Mouse (Mus musculus) cerebellum, postnatal 10 days (tissue): ENCODE measurements around the gene Cdh13.

ENCODE experiments used
- DNase-seq, 2 experiments: peaks; one replicate each; pipeline ENCODE4 v3.0.0; 2021; ENCODE audit warnings: mixed read lengths in 2 of 2

The Cdh13 gene

DNA sequence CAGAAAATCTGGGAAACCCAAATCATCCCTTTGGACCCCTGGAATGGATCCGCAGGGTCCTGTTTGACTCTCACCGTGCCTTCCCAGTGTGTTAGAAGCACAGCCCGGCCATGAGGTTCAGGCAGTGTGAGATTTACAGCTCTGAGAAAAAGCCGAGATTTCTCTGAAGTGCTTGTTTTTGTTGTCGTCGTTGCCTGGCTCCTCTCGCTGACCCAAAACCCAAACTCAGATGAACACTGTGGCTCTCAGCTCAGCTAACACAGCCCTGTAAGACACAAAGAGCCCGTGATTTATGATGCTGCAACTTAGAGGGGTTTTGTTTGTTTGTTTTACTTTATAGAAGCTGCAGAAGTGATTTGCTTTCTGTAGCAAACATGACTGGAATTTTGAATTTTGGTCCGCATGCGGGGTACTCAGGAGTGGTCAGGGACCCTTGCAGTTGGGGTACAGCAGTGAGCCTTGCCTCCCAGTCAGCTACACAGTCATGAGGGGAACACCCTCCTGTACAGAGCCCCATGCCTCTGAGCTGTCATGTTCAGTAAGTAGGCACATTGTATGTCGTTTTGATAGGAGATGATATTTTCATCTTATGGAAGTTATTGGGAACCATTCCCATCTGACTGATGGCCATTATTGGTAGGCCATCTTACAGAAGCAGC, 169.0 kb downstream of the Cdh13 start:
- no peak for DNase-seq

- no peak for DNase-seq
Observed at GRCm38 (mm10) chr8:118455245-118455644, 171.7 kb downstream of the Cdh13 start.

DNA sequence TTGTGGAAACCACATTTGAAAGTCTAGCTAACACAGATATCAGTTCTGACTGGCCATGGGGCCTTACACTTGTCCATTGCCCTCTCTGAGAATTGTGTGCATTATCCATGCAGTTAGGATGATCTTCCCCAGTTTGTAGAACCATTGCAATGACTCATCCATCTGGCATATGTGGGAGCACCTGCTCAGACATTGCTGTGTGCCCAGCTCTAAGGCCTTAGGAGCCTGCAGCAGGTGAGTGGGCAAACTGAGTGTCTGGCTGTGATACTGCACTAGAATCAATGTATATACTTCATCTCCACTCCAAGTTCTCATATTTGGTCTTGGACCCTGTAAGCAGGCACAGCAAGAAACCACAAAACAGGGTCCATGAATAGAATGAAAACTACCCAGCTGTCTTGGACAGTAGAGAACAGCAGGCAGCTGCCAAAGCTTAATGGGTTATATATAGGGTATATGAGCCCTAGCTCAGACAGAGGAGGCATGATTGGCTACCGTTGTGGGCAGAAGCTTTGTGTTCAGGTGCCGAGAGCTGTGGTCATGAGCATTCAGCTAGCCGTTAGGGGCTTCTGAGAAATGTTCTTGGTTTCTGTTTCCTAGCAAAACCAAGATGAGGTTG, 181.9 kb downstream of the Cdh13 start:
- no peak for DNase-seq

- DNase-seq, result no peak
Observed at GRCm38 (mm10) chr8:118477587-118477986, 194.1 kb downstream of the Cdh13 start.

GRCm38 (mm10) chr8:118488735-118489134, 205.2 kb downstream of the Cdh13 start:
- DNase-seq, result peak in 1 of 2 experiments; percentile 31

DNA sequence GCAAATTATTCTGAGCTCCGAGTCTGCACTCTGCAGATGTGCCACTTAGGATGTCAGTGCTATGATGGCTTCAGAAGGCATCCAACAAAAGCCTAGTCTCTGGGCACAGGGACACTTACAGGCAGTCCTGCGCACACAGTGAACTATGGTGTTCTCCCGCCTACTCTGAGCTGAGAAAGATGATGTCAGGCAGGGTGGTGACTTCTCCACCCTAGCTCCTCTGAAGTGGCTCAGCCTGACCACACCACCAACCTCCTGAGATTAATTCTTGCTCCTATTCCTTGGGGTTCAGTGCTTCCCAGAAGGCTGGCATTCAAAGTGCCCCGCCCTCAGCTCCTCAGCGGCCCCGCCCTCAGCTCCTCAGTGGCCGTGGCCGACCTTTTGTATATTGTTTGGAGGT, 219.0 kb downstream of the Cdh13 start:
- no peak for DNase-seq

- DNase-seq, result no peak
Observed at GRCm38 (mm10) chr8:118509426-118509825, 225.9 kb downstream of the Cdh13 start.

DNA sequence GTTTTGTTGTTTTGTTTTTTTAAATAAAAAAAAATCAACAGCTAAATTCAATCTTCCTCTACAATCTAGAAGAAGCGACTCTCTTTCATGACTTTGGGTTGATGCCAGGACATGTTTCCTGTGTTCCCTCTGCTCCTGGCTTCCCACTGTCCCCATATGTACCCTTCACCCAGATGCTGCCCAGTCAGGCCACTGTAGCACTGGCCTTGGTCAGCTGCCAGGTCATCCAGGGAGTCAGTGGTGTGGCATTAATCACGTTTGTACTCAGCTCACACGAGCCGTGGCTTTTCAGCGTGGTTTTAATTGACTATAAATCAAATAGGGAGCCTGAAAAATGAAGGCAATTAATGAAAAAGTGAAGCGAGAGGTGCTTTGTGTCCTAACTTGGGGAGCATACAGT, 229.7 kb downstream of the Cdh13 start:
- DNase-seq, result peak; percentile 66 to 77

GRCm38 (mm10) chr8:118515616-118516015, 232.1 kb downstream of the Cdh13 start:
- peak; percentile 52 to 79 for DNase-seq

DNA sequence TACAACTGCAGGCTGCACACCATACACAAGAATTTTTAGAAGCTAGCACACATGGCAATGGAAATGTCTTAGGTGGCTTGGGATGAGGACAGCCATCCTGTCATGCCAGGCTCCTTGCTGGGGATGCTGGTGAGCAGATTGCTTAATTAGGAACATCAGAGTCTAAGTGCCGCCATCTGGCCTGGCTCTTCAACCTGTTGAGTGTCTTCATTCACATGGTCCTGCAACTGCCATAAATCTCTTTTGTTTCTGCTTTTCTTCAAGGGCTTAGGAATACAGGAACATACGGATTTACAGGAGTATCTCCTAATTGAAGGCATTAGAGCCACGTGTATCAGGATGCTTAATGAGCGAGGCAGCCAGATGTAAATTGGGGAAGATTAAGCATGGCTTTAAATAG, 233.5 kb downstream of the Cdh13 start:
- DNase-seq, result peak; percentile 69 to 78

DNA sequence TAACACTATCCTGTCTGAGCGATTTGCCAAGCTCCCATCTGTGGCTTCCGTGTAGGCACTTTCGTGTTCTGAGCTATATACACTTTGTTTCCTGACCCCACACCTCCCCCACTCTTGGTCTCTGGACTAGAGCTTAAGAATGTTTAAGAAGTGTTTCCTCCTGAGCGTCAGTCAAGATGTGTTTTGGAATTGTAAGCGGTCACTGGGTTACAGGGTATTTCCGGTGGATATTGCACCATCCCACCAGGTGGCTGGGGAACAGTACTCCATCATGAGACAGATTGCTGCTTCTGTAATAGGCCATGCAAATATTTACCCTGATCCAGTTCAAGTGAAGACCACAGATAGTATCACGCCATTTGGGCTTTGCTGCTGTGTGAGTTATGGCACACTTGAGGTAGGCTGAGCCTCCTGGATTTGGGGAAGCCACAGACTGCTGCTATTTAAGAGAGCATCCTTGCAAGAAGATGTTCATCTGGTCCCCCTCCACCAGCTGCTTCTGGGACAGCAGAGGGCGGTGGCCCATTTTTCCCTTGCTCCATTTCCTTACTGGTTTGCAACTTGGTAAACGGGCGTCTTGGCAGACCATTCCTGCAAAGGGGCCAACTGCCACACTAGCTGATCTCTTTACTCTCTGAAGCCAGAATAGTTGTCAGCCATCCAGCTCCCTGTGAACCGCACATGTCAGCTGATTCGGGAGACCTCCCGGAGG, 234.7 kb downstream of the Cdh13 start:
- peak; percentile 88 to 92 for DNase-seq

GRCm38 (mm10) chr8:118518742-118519102, 235.2 kb downstream of the Cdh13 start:
- DNase-seq, result no peak

GRCm38 (mm10) chr8:118523922-118524321, 240.4 kb downstream of the Cdh13 start:
- DNase-seq, result no peak

- DNase-seq, result no peak
Observed at GRCm38 (mm10) chr8:118538816-118539558, 255.5 kb downstream of the Cdh13 start.

GRCm38 (mm10) chr8:118539559-118539819, 256.0 kb downstream of the Cdh13 start:
- DNase-seq, result no peak

GRCm38 (mm10) chr8:118539941-118540340, 256.4 kb downstream of the Cdh13 start:
- no peak for DNase-seq

DNA sequence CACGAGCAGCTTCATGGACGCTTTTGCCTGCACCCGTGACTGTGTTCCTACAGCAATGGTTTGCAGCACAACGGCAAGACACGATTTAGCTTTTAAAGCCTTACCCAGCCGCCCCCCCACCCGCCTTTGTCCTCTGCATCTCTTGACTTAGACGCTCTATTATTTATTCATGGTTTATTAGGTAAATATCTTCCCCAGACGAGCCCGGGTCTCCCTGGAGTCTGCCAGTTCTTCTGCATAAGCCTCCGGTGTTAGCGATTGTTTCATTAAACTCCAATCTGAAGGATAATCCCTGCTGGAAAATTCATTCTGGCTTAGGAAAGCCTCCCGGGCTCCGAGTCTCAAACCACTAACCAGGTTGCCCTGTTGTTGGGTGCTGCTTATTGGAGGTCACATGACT, 268.9 kb downstream of the Cdh13 start:
- DNase-seq, result no peak

DNA sequence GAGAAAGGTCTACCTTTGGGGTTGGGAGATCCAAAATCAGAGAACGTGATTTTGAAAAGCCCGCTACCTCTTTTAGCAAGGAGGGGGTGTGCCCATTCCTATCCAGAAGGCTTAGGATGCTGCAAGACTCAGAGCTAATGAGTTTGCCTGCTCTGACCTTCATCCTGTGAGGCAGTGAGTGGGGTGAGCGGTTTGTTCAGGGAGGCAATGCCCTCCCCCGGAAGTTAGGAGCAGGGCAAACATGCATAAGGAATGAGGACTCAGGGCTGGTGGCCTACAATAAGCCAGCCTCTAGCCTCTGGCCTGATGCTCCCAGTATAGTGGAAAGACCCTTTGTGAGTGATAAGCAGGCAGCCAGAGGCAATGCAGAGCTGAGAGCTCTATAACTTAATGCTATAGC, 269.3 kb downstream of the Cdh13 start:
- no peak for DNase-seq

GRCm38 (mm10) chr8:118564024-118564423, 280.5 kb downstream of the Cdh13 start:
- no peak for DNase-seq

DNA sequence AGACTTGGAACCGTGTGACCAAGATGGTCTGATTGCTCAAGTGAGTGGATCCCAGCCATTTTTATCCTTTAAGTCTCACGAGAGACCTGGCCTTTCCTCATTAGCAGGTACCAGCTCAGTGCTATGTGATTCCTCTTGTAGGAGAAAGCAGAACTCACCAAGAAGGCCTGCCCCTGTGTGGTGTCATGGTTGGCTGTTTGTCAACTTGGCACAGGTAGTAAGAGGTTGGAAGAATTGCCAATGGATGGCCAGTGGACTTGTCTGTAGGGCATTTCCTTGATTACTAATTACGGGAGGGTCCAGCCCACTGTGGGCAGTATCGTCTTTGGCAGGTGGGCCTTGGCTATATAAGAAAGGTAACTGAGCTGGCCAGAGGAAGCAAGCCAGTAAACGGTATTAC, 281.7 kb downstream of the Cdh13 start:
- DNase-seq, result peak; percentile 66 to 68

GRCm38 (mm10) chr8:118565887-118566747, 282.6 kb downstream of the Cdh13 start:
- DNase-seq, result no peak

- DNase-seq, result no peak
Observed at GRCm38 (mm10) chr8:118569366-118569765, 285.8 kb downstream of the Cdh13 start.

DNA sequence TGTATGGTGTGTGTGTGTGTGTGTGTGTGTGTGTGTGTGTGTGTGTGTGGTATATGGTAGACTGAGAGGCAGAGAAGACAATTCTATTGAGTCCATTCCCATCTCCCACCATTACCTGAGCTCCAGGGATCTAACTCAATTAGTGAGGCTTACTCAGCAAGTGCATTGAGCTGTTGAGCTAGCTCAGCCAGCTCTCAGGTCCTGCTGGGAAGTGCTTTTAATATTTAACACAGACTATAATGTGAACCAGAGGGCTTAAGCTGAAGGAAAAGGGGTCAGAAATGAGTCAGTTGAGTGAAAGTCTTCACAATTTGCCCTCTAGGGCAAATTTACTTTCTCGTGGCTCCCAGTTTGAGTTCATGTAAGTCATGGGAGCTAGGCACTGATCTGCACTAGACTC, 297.7 kb downstream of the Cdh13 start:
- DNase-seq, result no peak
